Mouse (Mus musculus): ENCODE data around the gene Pias4.

- TF ChIP-seq RAD21 (IDR thresholded peaks at IDR 0.05; ENCODE audit: low read depth, low read length) (no peak), USF2 (IDR thresholded peaks at IDR 0.05; ENCODE audit: borderline replicate concordance in 1 of 2, insufficient read depth in 1 of 2, low read depth in 1 of 2, low read length in 2 of 2) (no peak)
These were observed 22.1 kb upstream of the Pias4 start for GRCm38 (mm10) chr10:81189821-81190220.

All from MEL (cell line).